Mouse (Mus musculus): Measurements from ENCODE around the gene Kifc1. TPM values are rescaled to one million over a fixed set of nuclear protein-coding genes. Genes with fewer than 3 reads are reported as not detected.

Gene Kifc1
- polyA plus RNA-seq, 1 experiment, result 3.0 TPM

- H3K4me1 ChIP-seq (ENCODE audit: control insufficient read depth, insufficient read depth, low read length), result 0 out of 2 replicates have a peak, but pooled peaks cover 2% of the 10 kb centered on the region
- no peak overlapping the region for H3K4me3 ChIP-seq (replicated peaks; ENCODE audit: extremely low read depth, low read depth, low read length)
- TF ChIP-seq CTCF (IDR thresholded peaks at IDR 0.05; ENCODE audit: insufficient read depth, low read length) (no peak), POLR2A (IDR thresholded peaks at IDR 0.05; ENCODE audit: borderline replicate concordance, extremely low read depth, low read depth, low read length) (no peak)
- no peak for DNase-seq
- 79% methylated on average over 8 of the region's 8 CpGs for WGBS
These were observed 42.3 kb downstream of the Kifc1 start for GRCm38 (mm10) chr17:33848139-33848538.

- TF ChIP-seq POLR2A (IDR thresholded peaks at IDR 0.05; ENCODE audit: borderline replicate concordance, extremely low read depth, low read depth, low read length), result no peak
- no peak for TF ChIP-seq CTCF (IDR thresholded peaks at IDR 0.05; ENCODE audit: insufficient read depth, low read length)
- Histone ChIP-seq H3K4me3 (replicated peaks; ENCODE audit: extremely low read depth, low read depth, low read length) (no peak overlapping the region), H3K4me1 (ENCODE audit: control insufficient read depth, insufficient read depth, low read length) (no peaks in the 10 kb centered on the region)
- WGBS, result 64% methylated on average over 1 of the region's 1 CpGs
- no peak for DNase-seq
These were observed 46.3 kb downstream of the Kifc1 start for GRCm38 (mm10) chr17:33844196-33844595.

GRCm38 (mm10) chr17:33842966-33843795, 47.3 kb downstream of the Kifc1 start, which contains the start of gene Cd320:
TSS of gene Cd320 (plus strand) at chr17:33843091.
- Histone ChIP-seq H3K4me1 (ENCODE audit: control insufficient read depth, insufficient read depth, low read length) (no peaks in the 10 kb centered on the region), H3K4me3 (replicated peaks; ENCODE audit: extremely low read depth, low read depth, low read length) (peak within 1 kb of the TSS; percentile 75)
- TF ChIP-seq POLR2A (IDR thresholded peaks at IDR 0.05; ENCODE audit: borderline replicate concordance, extremely low read depth, low read depth, low read length) (peak; percentile 31; the same call in 1 of the 2 replicates), CTCF (IDR thresholded peaks at IDR 0.05; ENCODE audit: insufficient read depth, low read length) (no peak)
- under 1% methylated on average over 45 of the region's 45 CpGs for WGBS
- DNase-seq, result peak; percentile 94

- TF ChIP-seq CTCF (IDR thresholded peaks at IDR 0.05; ENCODE audit: insufficient read depth, low read length) (no peak), POLR2A (IDR thresholded peaks at IDR 0.05; ENCODE audit: borderline replicate concordance, extremely low read depth, low read depth, low read length) (no peak)
- DNase-seq, result no peak
- H3K4me1 ChIP-seq (ENCODE audit: control insufficient read depth, insufficient read depth, low read length), result peaks cover 7% of the 10 kb centered on the region
- H3K4me3 ChIP-seq (replicated peaks; ENCODE audit: extremely low read depth, low read depth, low read length), result no peak overlapping the region
- WGBS, result 75% methylated on average over 10 of the region's 10 CpGs
These were observed 60.9 kb downstream of the Kifc1 start for GRCm38 (mm10) chr17:33829561-33829960.

- peak; percentile 63 for DNase-seq
- Histone ChIP-seq H3K4me1 (ENCODE audit: control insufficient read depth, insufficient read depth, low read length) (peaks cover 7% of the 10 kb centered on the region), H3K4me3 (replicated peaks; ENCODE audit: extremely low read depth, low read depth, low read length) (no peak overlapping the region)
- TF ChIP-seq CTCF (IDR thresholded peaks at IDR 0.05; ENCODE audit: insufficient read depth, low read length) (no peak), POLR2A (IDR thresholded peaks at IDR 0.05; ENCODE audit: borderline replicate concordance, extremely low read depth, low read depth, low read length) (no peak)
- 12% methylated on average over 2 of the region's 2 CpGs for WGBS
These were observed 61.6 kb downstream of the Kifc1 start for GRCm38 (mm10) chr17:33828892-33829291.

GRCm38 (mm10) chr17:33826850-33827249, 63.6 kb downstream of the Kifc1 start:
- 1% methylated on average over 3 of the region's 3 CpGs for WGBS
- Histone ChIP-seq H3K4me1 (ENCODE audit: control insufficient read depth, insufficient read depth, low read length) (peaks cover 15% of the 10 kb centered on the region), H3K4me3 (replicated peaks; ENCODE audit: extremely low read depth, low read depth, low read length) (no peak overlapping the region)
- no peak for TF ChIP-seq POLR2A (IDR thresholded peaks at IDR 0.05; ENCODE audit: borderline replicate concordance, extremely low read depth, low read depth, low read length)
- peak; percentile 71 for TF ChIP-seq CTCF (IDR thresholded peaks at IDR 0.05; ENCODE audit: insufficient read depth, low read length)
- peak; percentile 62 for DNase-seq

Other genes with a start within 250 kb of the Kifc1 start
- gene Hnrnpm, start 203.8 kb downstream of the Kifc1 start, polyA plus RNA-seq (2012; rRNA removed), result 72.4 and 83.8 TPM in 2 replicates
- 114 and 126 TPM in 2 replicates for gene March2, start 172.0 kb downstream of the Kifc1 start, polyA plus RNA-seq (2012; rRNA removed)
- 389 and 406 TPM in 2 replicates for gene Rab11b, start 130.1 kb downstream of the Kifc1 start, polyA plus RNA-seq (2012; rRNA removed)
- gene Angptl4, start 108.8 kb downstream of the Kifc1 start, polyA plus RNA-seq (2012; rRNA removed), result 34.6 and 87.6 TPM in 2 replicates
- gene Kank3, start 80.1 kb downstream of the Kifc1 start, polyA plus RNA-seq (2012; rRNA removed), result 395 and 450 TPM in 2 replicates
- gene Rps28, start 66.1 kb downstream of the Kifc1 start, polyA plus RNA-seq (2012; rRNA removed), result 506 and 507 TPM in 2 replicates
- gene Ndufa7, start 66.1 kb downstream of the Kifc1 start, polyA plus RNA-seq (2012; rRNA removed), result 334 and 389 TPM in 2 replicates
- gene Cd320, start 47.6 kb downstream of the Kifc1 start, polyA plus RNA-seq (2012; rRNA removed), result 28.3 and 30.4 TPM in 2 replicates
- not detected in 2 replicates for gene Gm7029, start 16.8 kb downstream of the Kifc1 start, polyA plus RNA-seq (2012; rRNA removed)
- 0.33 and 0.41 TPM in 2 replicates for gene Platr17, start 14.5 kb upstream of the Kifc1 start, polyA plus RNA-seq (2012; rRNA removed)
- 33.7 and 35.9 TPM in 2 replicates for gene Daxx, start 18.8 kb upstream of the Kifc1 start, polyA plus RNA-seq (2012; rRNA removed)
- 225 and 249 TPM in 2 replicates for gene Tapbp, start 25.2 kb upstream of the Kifc1 start, polyA plus RNA-seq (2012; rRNA removed)
- 65.1 and 92.1 TPM in 2 replicates for gene Zbtb22, start 25.2 kb upstream of the Kifc1 start, polyA plus RNA-seq (2012; rRNA removed)
- 247 and 272 TPM in 2 replicates for gene Rgl2, start 38.9 kb upstream of the Kifc1 start, polyA plus RNA-seq (2012; rRNA removed)
- gene Pfdn6, start 49.7 kb upstream of the Kifc1 start, polyA plus RNA-seq (2012; rRNA removed), result 19.2 and 26.2 TPM in 2 replicates
- gene Wdr46, start 50.0 kb upstream of the Kifc1 start, polyA plus RNA-seq (2012; rRNA removed), result 13.4 and 16.8 TPM in 2 replicates
- 11.4 and 12.6 TPM in 2 replicates for gene B3galt4, start 60.8 kb upstream of the Kifc1 start, polyA plus RNA-seq (2012; rRNA removed)
- 62.8 and 70.3 TPM in 2 replicates for gene Vps52, start 65.2 kb upstream of the Kifc1 start, polyA plus RNA-seq (2012; rRNA removed)
- gene Rps18, start 65.3 kb upstream of the Kifc1 start, polyA plus RNA-seq (2012; rRNA removed), result 260 and 331 TPM in 2 replicates
- gene H2-K1, start 109.7 kb upstream of the Kifc1 start, polyA plus RNA-seq (2012; rRNA removed), result 2,389 and 3,036 TPM in 2 replicates
- gene Ring1, start 134.0 kb upstream of the Kifc1 start, polyA plus RNA-seq (2012; rRNA removed), result 40.7 and 53.6 TPM in 2 replicates
- 91.2 and 130 TPM in 2 replicates for gene H2-Ke6, start 137.4 kb upstream of the Kifc1 start, polyA plus RNA-seq (2012; rRNA removed)
- 161 and 183 TPM in 2 replicates for gene Slc39a7, start 141.0 kb upstream of the Kifc1 start, polyA plus RNA-seq (2012; rRNA removed)
- 63.2 and 79.8 TPM in 2 replicates for gene Rxrb, start 141.2 kb upstream of the Kifc1 start, polyA plus RNA-seq (2012; rRNA removed)
- 1.0 and 1.3 TPM in 2 replicates for gene Col11a2, start 148.8 kb upstream of the Kifc1 start, polyA plus RNA-seq (2012; rRNA removed)
- gene H2-Oa, start 201.7 kb upstream of the Kifc1 start, polyA plus RNA-seq (2012; rRNA removed), result 14.1 and 19.8 TPM in 2 replicates
- gene H2-DMa, start 228.9 kb upstream of the Kifc1 start, polyA plus RNA-seq (2012; rRNA removed), result 109 and 118 TPM in 2 replicates
- gene Brd2, start 232.0 kb upstream of the Kifc1 start, polyA plus RNA-seq (2012; rRNA removed), result 101 and 140 TPM in 2 replicates